Mouse (Mus musculus): ENCODE results near the gene Npc1l1. TPM values are rescaled to one million over a fixed set of nuclear protein-coding genes. Genes with fewer than 3 reads are reported as not detected.

Npc1l1 gene
- polyA plus RNA-seq, 1 experiment from 2014 or later = not detected

DNA sequence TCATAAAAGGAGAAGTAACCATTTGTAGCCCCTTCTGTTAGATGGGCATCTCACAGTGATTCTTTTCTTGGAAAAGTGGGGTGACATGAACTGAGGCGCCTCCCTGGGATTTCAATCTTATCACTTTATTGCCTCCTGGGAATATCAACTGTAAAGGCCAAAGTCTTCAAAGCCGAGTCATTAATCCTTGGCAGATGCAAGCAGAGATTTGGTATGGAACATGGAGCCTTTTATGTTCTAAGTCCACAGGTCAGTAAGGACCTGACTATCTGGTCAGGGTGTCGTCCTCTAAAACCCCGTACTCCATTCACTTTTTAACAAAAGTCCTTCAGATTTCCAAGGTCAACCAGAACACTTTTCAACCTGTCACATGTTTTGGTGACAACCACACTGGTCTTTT, 22.9 kb upstream of the Npc1l1 start:
- Histone ChIP-seq H3K27me3 (no peaks in the 10 kb centered on the region), H3K36me3 (replicated peaks) (peaks cover 4% of the 10 kb centered on the region), H3K9me3 (no peaks in the 10 kb centered on the region), H3K4me1 (no peaks in the 10 kb centered on the region), H3K4me3 (replicated peaks) (no peak overlapping the region), H3K4me2 (no peak overlapping the region), H3K9ac (no peak overlapping the region), H3K27ac (no peak overlapping the region)
- ATAC-seq (ENCODE audit: low FRiP score) = no peak
- WGBS = 89% methylated on average over 4 of the region's 4 CpGs

DNA sequence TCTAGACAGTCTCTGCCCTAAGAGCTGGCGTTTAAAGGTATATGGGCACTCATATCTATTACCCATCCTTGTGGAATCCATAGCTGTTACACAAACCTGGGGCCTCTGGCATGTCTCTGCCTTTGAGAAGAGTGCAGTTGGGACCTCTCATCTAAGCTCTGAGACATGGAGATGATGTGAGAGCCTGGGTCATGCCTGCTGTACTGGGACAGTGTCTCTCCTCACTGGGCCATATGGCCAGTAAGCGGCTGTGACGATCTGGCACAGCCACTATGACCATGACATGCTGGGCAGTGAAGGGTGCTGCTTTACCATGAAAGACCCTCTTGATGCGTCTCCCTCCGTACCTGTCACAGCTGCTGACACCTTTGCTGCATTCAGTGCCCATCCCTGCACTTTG, 22.3 kb upstream of the Npc1l1 start:
- H3K4me2 ChIP-seq = no peak overlapping the region
- no peaks in the 10 kb centered on the region for H3K4me1 ChIP-seq
- no peaks in the 10 kb centered on the region for H3K9me3 ChIP-seq
- no peak for ATAC-seq (ENCODE audit: low FRiP score)
- H3K36me3 ChIP-seq (replicated peaks) = no peaks in the 10 kb centered on the region
- no peak overlapping the region for H3K9ac ChIP-seq
- H3K4me3 ChIP-seq (replicated peaks) = no peak overlapping the region
- H3K27me3 ChIP-seq = no peaks in the 10 kb centered on the region
- 94% methylated on average over 5 of the region's 5 CpGs for WGBS
- H3K27ac ChIP-seq = no peak overlapping the region

DNA sequence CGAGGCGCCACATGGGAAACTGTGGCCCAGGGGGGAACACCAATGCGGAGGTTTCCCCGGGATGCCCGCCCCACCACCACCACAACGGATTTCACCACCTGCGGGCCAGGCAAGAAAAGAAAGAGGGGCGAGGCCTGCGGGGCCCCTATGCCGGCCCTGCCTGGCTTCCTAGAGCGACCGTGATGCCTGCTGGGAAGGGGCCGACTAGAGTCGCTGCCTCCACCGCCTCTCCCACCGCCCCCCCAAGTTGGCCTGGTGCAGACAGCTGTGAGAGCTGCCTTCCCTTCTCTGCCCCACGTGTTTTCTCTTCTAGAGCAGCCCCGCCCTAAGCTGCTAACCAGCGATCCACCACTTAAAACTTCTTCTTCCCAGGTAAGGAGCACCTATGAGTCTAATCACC, 14.8 kb upstream of the Npc1l1 start:
- H3K9ac ChIP-seq = no peak overlapping the region
- H3K36me3 ChIP-seq (replicated peaks) = no peaks in the 10 kb centered on the region
- no peak overlapping the region for H3K4me2 ChIP-seq
- no peaks in the 10 kb centered on the region for H3K4me1 ChIP-seq
- H3K9me3 ChIP-seq = no peaks in the 10 kb centered on the region
- H3K27me3 ChIP-seq = no peaks in the 10 kb centered on the region
- H3K4me3 ChIP-seq (replicated peaks) = no peak overlapping the region
- no peak for ATAC-seq (ENCODE audit: low FRiP score)
- H3K27ac ChIP-seq = no peak overlapping the region
- 59% methylated on average over 19 of the region's 19 CpGs for WGBS

DNA sequence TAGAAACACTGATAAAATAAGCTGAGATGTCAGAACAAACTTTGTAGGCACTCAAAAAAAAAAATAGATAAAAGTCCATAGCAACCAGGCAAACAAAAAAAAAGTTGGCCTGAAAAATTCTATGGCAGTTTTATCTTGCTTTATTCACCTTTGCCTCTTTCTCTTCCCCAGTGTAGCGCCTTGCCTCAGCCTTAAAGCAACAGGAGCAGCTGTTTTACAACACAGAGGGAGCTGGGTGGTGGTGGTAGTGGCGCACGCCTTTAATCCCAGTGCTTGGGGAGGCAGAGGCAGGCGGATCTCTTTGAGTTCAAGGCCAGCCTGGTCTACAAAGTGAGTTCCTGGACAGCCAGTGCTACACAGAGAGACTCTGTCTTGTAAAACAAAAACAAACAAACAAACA, 3.1 kb upstream of the Npc1l1 start:
- H3K36me3 ChIP-seq (replicated peaks) = no peaks in the 10 kb centered on the region
- peaks cover 21% of the 10 kb centered on the region; the same call in 1 of the 2 replicates for H3K9me3 ChIP-seq
- ATAC-seq (ENCODE audit: low FRiP score) = no peak
- no peaks in the 10 kb centered on the region for H3K27me3 ChIP-seq
- no peak overlapping the region for H3K27ac ChIP-seq
- H3K4me2 ChIP-seq = no peak overlapping the region
- no peak overlapping the region for H3K9ac ChIP-seq
- no peaks in the 10 kb centered on the region for H3K4me1 ChIP-seq
- no peak overlapping the region for H3K4me3 ChIP-seq (replicated peaks)
- 84% methylated on average over 4 of the region's 4 CpGs for WGBS

DNA sequence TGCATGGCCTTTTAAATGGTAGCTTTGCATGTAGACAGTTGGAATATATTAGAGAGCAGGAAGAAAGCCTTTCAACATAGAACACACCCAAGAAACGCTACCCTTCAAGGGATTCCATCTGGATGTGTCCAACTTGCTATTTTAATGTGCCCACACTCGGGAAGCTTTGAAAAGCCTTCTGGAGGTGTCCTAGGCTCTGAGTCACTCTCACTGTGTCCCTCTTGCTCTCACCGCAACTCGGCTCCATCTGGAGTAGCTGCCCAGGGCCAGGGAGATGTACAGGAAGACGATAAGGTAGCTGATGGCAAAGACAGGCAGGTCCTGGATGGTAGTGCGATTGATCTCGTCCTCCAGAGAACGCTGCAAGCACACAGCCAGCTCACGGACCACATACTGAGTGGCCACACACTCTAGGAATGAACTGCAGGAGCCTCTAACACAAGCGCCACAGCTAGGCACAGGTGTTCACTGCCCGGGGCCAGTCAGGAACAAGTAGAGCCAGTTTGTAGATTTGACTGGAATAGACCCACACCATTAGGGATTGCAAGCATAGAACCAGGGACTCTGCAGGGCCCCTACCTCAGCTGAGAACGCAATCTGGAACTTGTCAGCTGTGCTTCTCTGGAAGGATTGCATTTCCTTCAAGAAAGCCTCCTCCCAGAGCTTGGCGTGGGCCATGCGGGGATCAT, 5.3 kb downstream of the Npc1l1 start:
- no peaks in the 10 kb centered on the region for H3K4me1 ChIP-seq
- no peak overlapping the region for H3K4me2 ChIP-seq
- no peaks in the 10 kb centered on the region for H3K9me3 ChIP-seq
- H3K27me3 ChIP-seq = no peaks in the 10 kb centered on the region; the same call in 1 of the 2 replicates
- WGBS = 83% methylated on average over 14 of the region's 14 CpGs
- no peak overlapping the region for H3K9ac ChIP-seq
- no peak overlapping the region for H3K4me3 ChIP-seq (replicated peaks)
- ATAC-seq (ENCODE audit: low FRiP score) = no peak
- no peaks in the 10 kb centered on the region for H3K36me3 ChIP-seq (replicated peaks)
- no peak overlapping the region for H3K27ac ChIP-seq

DNA sequence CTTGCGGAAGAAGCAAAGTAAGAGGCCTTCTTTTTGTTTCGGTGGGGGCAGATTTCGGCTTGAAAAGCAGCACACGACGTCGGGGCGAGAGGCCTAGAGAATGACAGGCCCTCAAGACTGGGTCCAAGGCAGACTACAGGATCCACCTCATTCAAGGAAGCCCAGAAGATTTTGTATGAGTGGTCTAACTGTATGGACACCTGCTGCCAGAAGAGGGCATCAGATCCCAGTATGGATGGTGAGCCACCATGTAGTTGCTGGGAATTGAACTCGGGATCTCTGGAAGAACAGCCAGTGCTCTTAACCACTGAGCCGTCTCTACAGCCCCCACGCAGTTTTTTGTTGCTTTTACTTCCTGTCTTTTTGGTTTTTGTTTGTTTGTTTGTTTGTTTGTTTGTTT, 7.8 kb downstream of the Npc1l1 start:
- Histone ChIP-seq H3K4me2 (no peak overlapping the region), H3K27me3 (no peaks in the 10 kb centered on the region; the same call in 1 of the 2 replicates), H3K9ac (no peak overlapping the region), H3K36me3 (replicated peaks) (no peaks in the 10 kb centered on the region), H3K4me3 (replicated peaks) (no peak overlapping the region), H3K4me1 (no peaks in the 10 kb centered on the region), H3K27ac (no peak overlapping the region), H3K9me3 (no peaks in the 10 kb centered on the region)
- no peak for ATAC-seq (ENCODE audit: low FRiP score)
- WGBS = 90% methylated on average over 10 of the region's 10 CpGs

DNA sequence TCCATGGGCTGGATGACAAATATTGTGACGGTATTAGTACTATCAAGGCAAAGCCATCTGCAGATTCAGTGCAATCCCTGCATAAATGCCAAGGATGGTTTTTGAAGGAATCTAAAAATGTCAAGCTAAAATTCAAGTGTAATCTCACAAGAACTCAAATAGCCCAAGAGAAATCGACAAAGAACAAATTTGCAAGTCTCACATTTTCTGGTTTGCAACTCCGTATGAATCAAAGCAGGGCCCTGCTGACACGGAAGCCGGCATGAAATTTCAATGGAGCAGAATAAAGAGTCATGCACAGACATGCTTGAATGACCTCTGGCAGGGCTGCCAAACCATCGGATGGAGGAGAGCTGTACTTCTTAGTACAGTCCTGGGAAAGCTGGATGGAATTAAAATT, 10.0 kb downstream of the Npc1l1 start:
- H3K27me3 ChIP-seq = peaks cover under 1% of the 10 kb centered on the region; the same call in 1 of the 2 replicates
- no peaks in the 10 kb centered on the region for H3K36me3 ChIP-seq (replicated peaks)
- no peak overlapping the region for H3K4me3 ChIP-seq (replicated peaks)
- H3K27ac ChIP-seq = no peak overlapping the region
- no peak overlapping the region for H3K9ac ChIP-seq
- H3K4me1 ChIP-seq = no peaks in the 10 kb centered on the region
- WGBS = 90% methylated on average over 6 of the region's 6 CpGs
- ATAC-seq (ENCODE audit: low FRiP score) = no peak
- no peaks in the 10 kb centered on the region for H3K9me3 ChIP-seq
- no peak overlapping the region for H3K4me2 ChIP-seq

DNA sequence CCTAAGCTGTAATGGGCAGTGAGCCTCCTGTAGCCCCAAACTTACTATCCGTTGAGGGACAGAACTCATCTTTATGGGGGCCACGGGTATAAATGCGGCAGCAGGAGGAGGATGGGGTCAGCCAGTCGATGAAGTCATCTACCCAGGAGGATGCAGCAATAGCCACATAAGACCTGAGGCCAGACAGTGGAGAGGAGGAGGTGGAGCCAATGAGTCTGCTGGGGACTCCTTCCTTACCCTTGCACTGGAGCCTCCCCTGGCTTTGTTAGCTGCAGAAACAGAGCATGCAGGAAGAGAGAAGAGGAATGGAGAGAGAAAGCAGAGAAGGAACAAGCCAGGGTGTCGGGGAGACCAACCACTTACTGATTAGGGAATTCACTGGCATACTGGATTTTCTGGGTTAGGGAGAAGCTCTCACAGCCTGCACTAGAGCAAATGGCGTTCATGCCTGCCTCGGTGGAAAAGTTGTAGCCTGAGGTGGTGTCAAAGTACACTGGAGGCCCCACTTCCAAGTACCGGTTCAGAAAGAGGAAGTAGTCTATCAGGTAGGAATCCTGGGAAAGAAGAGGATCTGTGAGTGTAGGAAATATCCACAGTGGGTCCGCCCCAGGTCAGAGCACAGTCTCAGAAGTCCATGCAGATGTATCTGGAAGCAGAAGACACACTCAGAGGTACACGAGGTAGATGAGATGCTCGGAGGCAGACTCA, 11.6 kb downstream of the Npc1l1 start:
- Histone ChIP-seq H3K4me1 (no peaks in the 10 kb centered on the region), H3K4me3 (replicated peaks) (no peak overlapping the region), H3K9ac (no peak overlapping the region), H3K36me3 (replicated peaks) (no peaks in the 10 kb centered on the region), H3K27ac (no peak overlapping the region), H3K9me3 (no peaks in the 10 kb centered on the region), H3K27me3 (0 out of 2 replicates have a peak, but pooled peaks cover 2% of the 10 kb centered on the region), H3K4me2 (no peak overlapping the region)
- 86% methylated on average over 11 of the region's 11 CpGs for WGBS
- ATAC-seq (ENCODE audit: low FRiP score) = no peak

DNA sequence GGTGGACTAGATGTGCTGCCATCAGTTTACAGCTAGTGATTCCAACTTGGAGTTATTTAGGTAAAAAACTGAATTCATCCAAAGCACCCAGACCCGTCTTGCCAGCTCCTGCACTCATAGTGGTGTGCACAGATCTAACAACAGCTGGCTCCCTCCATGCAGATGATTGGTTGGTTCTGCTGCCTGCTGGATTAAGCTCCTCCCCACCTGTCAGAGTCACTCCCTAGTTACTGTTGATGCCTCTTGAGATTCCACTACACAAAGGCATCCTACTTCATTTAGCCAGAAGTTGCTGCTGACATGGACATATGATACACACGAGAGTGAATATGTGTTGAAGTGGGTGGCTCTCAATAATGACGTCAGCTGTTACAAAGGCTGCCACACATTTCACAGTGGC, 13.1 kb downstream of the Npc1l1 start:
- ATAC-seq (ENCODE audit: low FRiP score) = no peak
- Histone ChIP-seq H3K27me3 (0 out of 2 replicates have a peak, but pooled peaks cover 2% of the 10 kb centered on the region), H3K27ac (no peak overlapping the region), H3K9me3 (no peaks in the 10 kb centered on the region), H3K4me3 (replicated peaks) (no peak overlapping the region), H3K36me3 (replicated peaks) (no peaks in the 10 kb centered on the region), H3K4me1 (no peaks in the 10 kb centered on the region), H3K9ac (no peak overlapping the region), H3K4me2 (no peak overlapping the region)
- WGBS = 45% methylated on average over 3 of the region's 3 CpGs

DNA sequence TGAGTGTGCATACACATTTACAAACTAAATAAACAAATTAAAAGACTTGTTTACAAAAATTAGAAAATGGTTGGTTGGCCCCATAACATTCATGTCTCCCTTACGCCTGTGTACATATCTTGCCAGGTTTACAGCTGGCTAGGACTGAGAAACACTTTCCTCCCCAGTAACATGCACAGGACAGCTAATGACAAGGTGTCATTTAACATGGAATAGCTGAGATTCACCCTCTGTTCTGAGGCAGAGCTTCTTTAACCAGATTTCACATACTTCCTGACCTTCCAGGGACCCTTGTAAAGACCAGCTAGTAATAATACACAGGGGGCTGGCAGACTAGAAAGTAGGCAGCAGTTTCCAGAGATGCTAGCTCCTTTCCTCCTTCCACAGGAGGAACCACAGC, 21.8 kb downstream of the Npc1l1 start:
- no peaks in the 10 kb centered on the region for H3K36me3 ChIP-seq (replicated peaks)
- 0 out of 2 replicates have a peak, but pooled peaks cover 3% of the 10 kb centered on the region for H3K9me3 ChIP-seq
- H3K4me3 ChIP-seq (replicated peaks) = no peak overlapping the region
- ATAC-seq (ENCODE audit: low FRiP score) = no peak
- no peaks in the 10 kb centered on the region for H3K4me1 ChIP-seq
- H3K4me2 ChIP-seq = no peak overlapping the region
- H3K9ac ChIP-seq = no peak overlapping the region
- no peaks in the 10 kb centered on the region for H3K27me3 ChIP-seq
- no peak overlapping the region for H3K27ac ChIP-seq
- WGBS = 92% methylated on average over 1 of the region's 1 CpGs

DNA sequence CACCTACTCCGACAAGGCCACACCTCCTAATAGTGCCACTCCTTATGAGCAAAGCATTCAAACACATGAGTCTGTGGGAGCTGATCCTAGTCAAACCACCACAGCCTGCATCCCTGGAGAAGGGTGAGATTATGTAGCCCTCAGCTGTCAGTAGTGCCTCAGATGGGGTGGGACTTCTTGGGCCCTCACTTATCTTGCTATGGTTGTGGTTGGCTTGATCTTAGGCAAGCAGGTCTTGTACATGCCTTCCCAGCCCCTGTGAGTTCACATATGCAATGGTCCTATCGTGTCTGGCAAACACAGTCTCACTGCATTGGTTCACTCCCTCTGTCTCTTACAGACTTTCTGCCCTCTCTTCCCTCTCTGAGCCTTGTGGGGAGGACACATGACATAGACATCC, 22.9 kb downstream of the Npc1l1 start:
- Histone ChIP-seq H3K4me3 (replicated peaks) (no peak overlapping the region), H3K4me1 (no peaks in the 10 kb centered on the region), H3K9ac (no peak overlapping the region), H3K36me3 (replicated peaks) (no peaks in the 10 kb centered on the region), H3K4me2 (no peak overlapping the region), H3K27me3 (no peaks in the 10 kb centered on the region), H3K27ac (no peak overlapping the region), H3K9me3 (0 out of 2 replicates have a peak, but pooled peaks cover 3% of the 10 kb centered on the region)
- WGBS = 83% methylated on average over 2 of the region's 2 CpGs
- ATAC-seq (ENCODE audit: low FRiP score) = no peak

DNA sequence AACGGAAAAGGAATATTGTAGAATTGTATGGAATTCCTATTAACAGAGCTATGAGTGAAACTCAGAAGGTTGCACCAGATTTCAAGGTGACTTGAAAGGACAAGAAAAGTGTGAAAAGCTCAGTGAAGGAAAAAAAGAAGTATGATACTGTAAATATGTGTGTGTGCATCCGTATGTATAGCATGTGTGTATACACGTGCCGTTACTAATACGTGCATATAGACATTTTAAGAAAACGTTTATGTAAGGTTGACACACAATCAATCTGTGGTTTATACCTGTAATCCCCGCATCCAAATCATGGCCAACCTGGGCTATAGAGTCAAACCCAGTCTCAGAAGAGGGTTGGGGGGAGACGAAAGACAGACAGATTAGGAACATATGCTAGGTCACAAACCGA, 29.4 kb downstream of the Npc1l1 start:
- H3K36me3 ChIP-seq (replicated peaks) = no peaks in the 10 kb centered on the region
- WGBS = 25% methylated on average over 9 of the region's 9 CpGs
- 0 out of 2 replicates have a peak, but pooled peaks cover 3% of the 10 kb centered on the region for H3K9me3 ChIP-seq
- H3K4me1 ChIP-seq = peaks cover 25% of the 10 kb centered on the region
- H3K4me2 ChIP-seq = peak overlapping the region; percentile 97
- H3K27me3 ChIP-seq = no peaks in the 10 kb centered on the region
- H3K4me3 ChIP-seq (replicated peaks) = peak overlapping the region; percentile 97
- H3K9ac ChIP-seq = peak overlapping the region; percentile 89
- H3K27ac ChIP-seq = peak overlapping the region; percentile 95
- ATAC-seq (ENCODE audit: low FRiP score) = peak; percentile 48; the same call in 1 of the 2 replicates
